Comparison of ENCODE assay signal across 29 mouse cellular contexts in genomic region chr6:50713297-50713696, GRCm38 (mm10). TPM values are rescaled to one million over a fixed set of nuclear protein-coding genes. Genes with fewer than 3 reads are reported as not detected.
DNase-seq lines count a peak whose midpoint lies in the region; ATAC-seq and TF ChIP-seq lines count a peak whose summit lies in the region.
"Had no signal": no experiment of that assay in that cellular context is flagged by ENCODE, and none has a peak within 500 bp of the region (broad histone marks: within the 10 kb centered on the region; RNA-seq: fewer than 3 reads in every experiment).

No protein-coding gene starts in this region.

- 0 out of 2 replicates have a peak, but pooled peaks have one; percentile 15 for ATAC-seq in limb, embryonic 14.5 days (ENCODE audit: low FRiP score, low read depth)
- no peak for ATAC-seq in neural tube, embryonic 13.5 days (ENCODE audit: low read depth)
- ATAC-seq in embryonic facial prominence, embryonic 15.5 days (ENCODE audit: insufficient number of reproducible peaks, low FRiP score, low TSS enrichment, low read depth): no peak
- no peak for ATAC-seq in heart, embryonic 11.5 days (replicated peaks; ENCODE audit: insufficient number of reproducible peaks, low FRiP score, low TSS enrichment)
- ATAC-seq: forebrain, embryonic 15.5 days; inflammation-experienced regulatory T-cells, adult 6 months had no signal

- H3K4me2 ChIP-seq in limb, embryonic 14.5 days (replicated peaks; ENCODE audit: low read depth, low read length, severe bottlenecking): no peak overlapping the region
- no peak overlapping the region for H3K4me2 ChIP-seq in neural tube, embryonic 13.5 days
- H3K4me2 ChIP-seq in embryonic facial prominence, embryonic 15.5 days (replicated peaks): no peak overlapping the region
- no peak overlapping the region for H3K4me2 ChIP-seq in heart, embryonic 11.5 days
- H3K4me2 ChIP-seq: embryonic facial prominence, embryonic 12.5 days; forebrain, embryonic 15.5 days; hindbrain, embryonic 12.5 days; liver, embryonic 13.5 days; lung, embryonic 15.5 days; stomach, embryonic 15.5 days had no signal

- DNase-seq in limb, embryonic 14.5 days (ENCODE audit: low spot score): no peak
- no peak for DNase-seq in limb, embryonic 10.5 days (ENCODE audit: low spot score)
- DNase-seq in neural tube, embryonic 10.5 days (ENCODE audit: extremely low spot score, low spot score): no peak
- no peak for DNase-seq in cerebellum, postnatal 4 days (ENCODE audit: low spot score in 2 of 2)
- DNase-seq: adrenal gland, postnatal 25 days; B cell, adult 2 months; cerebellum, adult 11-12 months; cerebellum, postnatal 10 days; gastrocnemius, postnatal 10 days; kidney, adult 18-20 months; liver, embryonic 13.5 days; lung, postnatal 36 days; right cerebral cortex, adult 18-20 months; right cerebral cortex, postnatal 4 days; thymus, postnatal 25 days had no signal

- H3K4me1 ChIP-seq in limb, embryonic 14.5 days (ENCODE audit: control insufficient read depth, insufficient read depth, low read length): peaks cover 12% of the 10 kb centered on the region
- H3K4me1 ChIP-seq in limb, embryonic 10.5 days: peaks cover 19% of the 10 kb centered on the region
- H3K4me1 ChIP-seq in neural tube, embryonic 13.5 days (replicated peaks): peaks cover 23% of the 10 kb centered on the region
- H3K4me1 ChIP-seq in embryonic facial prominence, embryonic 15.5 days: peaks cover 13% of the 10 kb centered on the region; the same call in 1 of the 2 replicates
- no peaks in the 10 kb centered on the region for H3K4me1 ChIP-seq in heart, embryonic 11.5 days (ENCODE audit: control insufficient read depth, insufficient read depth, low read length)
- H3K4me1 ChIP-seq: embryonic facial prominence, embryonic 12.5 days; forebrain, embryonic 15.5 days; heart, embryonic 10.5 days; hindbrain, embryonic 12.5 days; liver, embryonic 13.5 days; lung, embryonic 15.5 days; stomach, embryonic 15.5 days had no signal

- H3K27me3 ChIP-seq in limb, embryonic 14.5 days (ENCODE audit: control insufficient read depth, insufficient read depth, low read length): no peaks in the 10 kb centered on the region
- H3K27me3 ChIP-seq in limb, embryonic 10.5 days (ENCODE audit: low read depth, poor library complexity, severe bottlenecking): no peaks in the 10 kb centered on the region
- H3K27me3 ChIP-seq in neural tube, embryonic 13.5 days: no peaks in the 10 kb centered on the region
- H3K27me3 ChIP-seq in embryonic facial prominence, embryonic 15.5 days: no peaks in the 10 kb centered on the region
- H3K27me3 ChIP-seq in heart, embryonic 11.5 days (ENCODE audit: control insufficient read depth, insufficient read depth, low read length): no peaks in the 10 kb centered on the region
- H3K27me3 ChIP-seq: embryonic facial prominence, embryonic 12.5 days; forebrain, embryonic 15.5 days; hindbrain, embryonic 12.5 days; liver, embryonic 13.5 days; lung, embryonic 15.5 days; stomach, embryonic 15.5 days had no signal

- H3K4me3 ChIP-seq in limb, embryonic 14.5 days (replicated peaks; ENCODE audit: low read length): no peak overlapping the region
- H3K4me3 ChIP-seq in limb, embryonic 10.5 days: no peak overlapping the region
- H3K4me3 ChIP-seq in neural tube, embryonic 13.5 days: no peak overlapping the region
- H3K4me3 ChIP-seq in embryonic facial prominence, embryonic 15.5 days (replicated peaks): no peak overlapping the region
- H3K4me3 ChIP-seq in heart, embryonic 11.5 days (ENCODE audit: low read depth, low read length): no peak overlapping the region
- H3K4me3 ChIP-seq: embryonic facial prominence, embryonic 12.5 days; forebrain, embryonic 15.5 days; heart, embryonic 10.5 days; hindbrain, embryonic 12.5 days; left cerebral cortex, adult 2 months; liver, embryonic 13.5 days; lung, embryonic 15.5 days; stomach, embryonic 15.5 days had no signal

- peak overlapping the region; percentile 35; the same call in 1 of the 2 replicates for H3K27ac ChIP-seq in limb, embryonic 14.5 days (replicated peaks; ENCODE audit: low read depth, low read length)
- no peak overlapping the region for H3K27ac ChIP-seq in limb, embryonic 10.5 days
- peak overlapping the region; percentile 79 for H3K27ac ChIP-seq in neural tube, embryonic 13.5 days (replicated peaks)
- peak overlapping the region; percentile 39; the same call in 1 of the 2 replicates for H3K27ac ChIP-seq in embryonic facial prominence, embryonic 15.5 days (replicated peaks)
- no peak overlapping the region for H3K27ac ChIP-seq in heart, embryonic 11.5 days (ENCODE audit: low read depth, low read length)
- H3K27ac ChIP-seq: embryonic facial prominence, embryonic 12.5 days; forebrain, embryonic 15.5 days; heart, embryonic 10.5 days; hindbrain, embryonic 12.5 days; left cerebral cortex, adult 2 months; liver, embryonic 13.5 days; lung, embryonic 15.5 days; stomach, embryonic 15.5 days had no signal

- H3K9ac ChIP-seq in limb, embryonic 14.5 days (ENCODE audit: low read depth, low read length, severe bottlenecking): no peak overlapping the region
- H3K9ac ChIP-seq in neural tube, embryonic 13.5 days: no peak overlapping the region
- no peak overlapping the region for H3K9ac ChIP-seq in embryonic facial prominence, embryonic 15.5 days
- H3K9ac ChIP-seq in heart, embryonic 11.5 days (ENCODE audit: low read depth, low read length): no peak overlapping the region
- H3K9ac ChIP-seq: embryonic facial prominence, embryonic 12.5 days; forebrain, embryonic 15.5 days; hindbrain, embryonic 12.5 days; liver, embryonic 13.5 days; lung, embryonic 15.5 days; stomach, embryonic 15.5 days had no signal

- no peaks in the 10 kb centered on the region for H3K36me3 ChIP-seq in limb, embryonic 14.5 days (ENCODE audit: control insufficient read depth, insufficient read depth, low read length)
- H3K36me3 ChIP-seq in limb, embryonic 10.5 days: no peaks in the 10 kb centered on the region
- no peaks in the 10 kb centered on the region for H3K36me3 ChIP-seq in neural tube, embryonic 13.5 days
- H3K36me3 ChIP-seq in embryonic facial prominence, embryonic 15.5 days: no peaks in the 10 kb centered on the region
- no peaks in the 10 kb centered on the region for H3K36me3 ChIP-seq in heart, embryonic 11.5 days (ENCODE audit: control insufficient read depth, insufficient read depth, low read length)
- H3K36me3 ChIP-seq: embryonic facial prominence, embryonic 12.5 days; forebrain, embryonic 15.5 days; heart, embryonic 10.5 days; hindbrain, embryonic 12.5 days; liver, embryonic 13.5 days; lung, embryonic 15.5 days; stomach, embryonic 15.5 days had no signal

- WGBS in limb, embryonic 14.5 days: 65% methylated on average over 3 of the region's 3 CpGs
- WGBS in limb, embryonic 10.5 days: 91% methylated on average over 3 of the region's 3 CpGs
- WGBS in neural tube, embryonic 13.5 days: 70% methylated on average over 3 of the region's 3 CpGs
- 62% methylated on average over 3 of the region's 3 CpGs for WGBS in embryonic facial prominence, embryonic 15.5 days
- WGBS in heart, embryonic 11.5 days (ENCODE audit: insufficient replicate concordance): 90% methylated on average over 3 of the region's 3 CpGs

- H3K9me3 ChIP-seq in limb, embryonic 14.5 days (ENCODE audit: control insufficient read depth, low read length): no peaks in the 10 kb centered on the region
- no peaks in the 10 kb centered on the region for H3K9me3 ChIP-seq in limb, embryonic 10.5 days (replicated peaks)
- no peaks in the 10 kb centered on the region for H3K9me3 ChIP-seq in neural tube, embryonic 13.5 days
- no peaks in the 10 kb centered on the region for H3K9me3 ChIP-seq in embryonic facial prominence, embryonic 15.5 days (replicated peaks)
- no peaks in the 10 kb centered on the region for H3K9me3 ChIP-seq in heart, embryonic 11.5 days (replicated peaks; ENCODE audit: control insufficient read depth, low read length)
- H3K9me3 ChIP-seq: embryonic facial prominence, embryonic 12.5 days; forebrain, embryonic 15.5 days; heart, embryonic 10.5 days; hindbrain, embryonic 12.5 days; liver, embryonic 13.5 days; lung, embryonic 15.5 days; stomach, embryonic 15.5 days had no signal

- TF ChIP-seq POLR2A in limb, embryonic 14.5 days (IDR thresholded peaks at IDR 0.05; ENCODE audit: borderline replicate concordance, extremely low read depth, insufficient read depth, insufficient read length): no peak

RNA-seq across cellular contexts. Expression of gene Npvf, which starts 59.1 kb away (rescaled TPM):
- polyA plus RNA-seq in limb, embryonic 14.5 days (2012; rRNA removed): 0.15 and 0.39 TPM in 2 replicates
- not detected in 2 replicates for polyA plus RNA-seq in limb, embryonic 14.5 days (2014; fragmentation: Nextera tagmentation; extraction: Ambion mirVana)
- not detected in 2 replicates for polyA plus RNA-seq in limb, embryonic 10.5 days (2016; fragmentation: Nextera tagmentation; extraction: Ambion mirVana)
- not detected in 2 replicates for polyA plus RNA-seq in neural tube, embryonic 13.5 days (2015; fragmentation: Nextera tagmentation; extraction: Ambion mirVana)
- polyA plus RNA-seq in embryonic facial prominence, embryonic 15.5 days (2015; fragmentation: Nextera tagmentation; extraction: Ambion mirVana): 0.21 TPM in 1 of 2 replicates, not detected in the other
- 0.20 TPM in 1 of 2 replicates, not detected in the other for polyA plus RNA-seq in heart, embryonic 11.5 days (2014; fragmentation: Nextera tagmentation; extraction: Ambion mirVana)
- polyA plus RNA-seq: embryonic facial prominence, embryonic 12.5 days; heart, postnatal 0 days; hindbrain, embryonic 12.5 days; inflammation-experienced regulatory T-cells, adult 6 months; large intestine, adult 2 months; limb, embryonic 11.5 days; liver, embryonic 13.5 days; lung, embryonic 15.5 days; stomach, embryonic 15.5 days had no signal

Comparison
In these comparisons a context has a peak if more than half of its experiments do, and no peak if none do; other contexts are left out.
1. H3K27ac ChIP-seq: peak in limb, embryonic 14.5 days (single experiment), neural tube, embryonic 13.5 days (single experiment) and embryonic facial prominence, embryonic 15.5 days (single experiment); none in limb, embryonic 10.5 days (single experiment) and heart, embryonic 11.5 days (single experiment).